Mouse (Mus musculus): ENCODE data around the gene 4930502E18Rik. TPM values are rescaled to one million over a fixed set of nuclear protein-coding genes. Genes with fewer than 3 reads are reported as not detected.
"Not testable (repeated sequence)": the region's sequence is repeated elsewhere in the genome, so short reads cannot be mapped to it uniquely, and the experiment has no call there.

Gene 4930502E18Rik
- polyA plus RNA-seq (2015; fragmentation: Nextera tagmentation; extraction: Ambion mirVana): 0.20 and 0.37 TPM in 2 replicates

DNA sequence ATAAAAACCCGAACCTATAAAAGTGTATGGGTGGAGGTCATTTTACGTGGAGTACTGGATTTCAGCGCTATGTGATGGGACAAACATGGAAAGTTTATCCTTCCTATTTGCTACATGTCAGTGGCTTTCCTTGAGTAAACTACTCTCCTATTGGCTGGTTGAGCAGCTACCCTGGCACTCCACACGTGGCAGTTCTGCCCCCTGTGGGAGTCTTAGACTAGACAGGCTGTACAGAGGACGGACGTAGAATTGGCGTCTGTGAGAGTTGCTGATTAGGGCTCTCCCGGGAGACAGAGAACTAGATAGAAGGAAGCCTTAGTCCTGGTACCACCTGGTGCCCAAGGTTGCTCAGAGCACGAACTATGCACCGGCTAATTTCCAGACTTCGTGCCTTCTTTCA, at the start of gene 4930502E18Rik:
Gene 4930502E18Rik, plus strand, starts transcription at position 231 of the 400 bp plus-strand sequence.
- Histone ChIP-seq H3K9me3 (replicated peaks; ENCODE audit: control insufficient read depth, low read length) (no peaks in the 10 kb centered on the region), H3K27ac (ENCODE audit: low read length) (no peak within 1 kb of the TSS), H3K4me2 (ENCODE audit: low read depth, low read length) (no peak within 1 kb of the TSS), H3K36me3 (ENCODE audit: control insufficient read depth, insufficient read depth) (no peaks in the 10 kb centered on the region), H3K9ac (ENCODE audit: low read length) (no peak within 1 kb of the TSS), H3K4me1 (ENCODE audit: control insufficient read depth, insufficient read depth, low read length) (no peaks in the 10 kb centered on the region), H3K4me3 (ENCODE audit: low read length) (no peak within 1 kb of the TSS), H3K27me3 (ENCODE audit: control insufficient read depth, insufficient read depth, low read length) (no peaks in the 10 kb centered on the region)
- no peak for ATAC-seq (replicated peaks; ENCODE audit: extremely low read depth, insufficient read depth, low FRiP score)
- 75% methylated on average over 11 of the region's 11 CpGs for WGBS

DNA sequence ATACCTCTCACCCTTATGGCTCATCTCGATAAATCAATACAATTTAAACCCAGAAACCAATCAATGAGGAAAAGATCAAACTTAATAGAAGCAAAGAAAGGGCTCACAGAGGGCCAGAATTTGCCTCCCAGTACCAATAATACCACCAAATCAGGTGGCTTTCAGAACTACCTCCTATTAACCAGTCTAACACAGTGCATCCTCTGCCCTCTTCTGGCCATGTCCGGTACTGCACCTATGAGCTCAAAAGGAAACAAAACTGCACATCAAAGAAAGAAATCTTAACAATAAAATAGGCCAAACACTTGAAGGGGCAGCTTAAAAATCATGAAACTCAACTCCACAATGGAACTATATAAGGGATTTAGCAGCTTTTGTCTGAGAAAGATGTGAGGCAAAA, 47.7 kb upstream of the 4930502E18Rik start:
- not testable (repeated sequence) for H3K36me3 ChIP-seq (ENCODE audit: control insufficient read depth, insufficient read depth); H3K9me3 ChIP-seq (replicated peaks; ENCODE audit: control insufficient read depth, low read length); H3K9ac ChIP-seq (ENCODE audit: low read length); H3K4me2 ChIP-seq (ENCODE audit: low read depth, low read length); ATAC-seq (replicated peaks; ENCODE audit: extremely low read depth, insufficient read depth, low FRiP score); H3K27me3 ChIP-seq (ENCODE audit: control insufficient read depth, insufficient read depth, low read length); H3K4me1 ChIP-seq (ENCODE audit: control insufficient read depth, insufficient read depth, low read length); H3K27ac ChIP-seq (ENCODE audit: low read length); H3K4me3 ChIP-seq (ENCODE audit: low read length)
- 3% methylated on average over 2 of the region's 2 CpGs for WGBS

DNA sequence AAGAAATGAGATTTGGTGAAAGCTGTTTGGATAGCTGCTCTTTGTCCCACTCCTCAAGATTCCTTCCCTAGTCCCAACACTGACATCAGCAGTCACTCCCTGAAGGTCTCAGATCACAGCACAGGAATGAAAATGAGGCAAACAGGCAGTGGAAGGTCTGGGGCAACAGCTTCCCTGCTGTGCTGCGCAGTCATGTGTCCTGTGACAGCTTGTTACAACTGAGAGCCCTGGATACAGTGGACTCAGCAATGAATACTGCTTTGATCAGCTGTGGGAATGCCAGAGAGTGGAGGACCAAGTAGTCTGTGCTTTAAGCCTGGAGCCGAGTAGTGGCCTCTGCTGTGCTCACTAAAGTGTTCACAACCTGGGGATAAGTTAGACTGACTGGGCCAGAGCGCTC, 42.0 kb upstream of the 4930502E18Rik start:
- WGBS: 66% methylated on average over 2 of the region's 3 CpGs
- not testable (repeated sequence) for H3K27me3 ChIP-seq (ENCODE audit: control insufficient read depth, insufficient read depth, low read length); H3K4me3 ChIP-seq (ENCODE audit: low read length); H3K27ac ChIP-seq (ENCODE audit: low read length); H3K4me2 ChIP-seq (ENCODE audit: low read depth, low read length); H3K9ac ChIP-seq (ENCODE audit: low read length); H3K9me3 ChIP-seq (replicated peaks; ENCODE audit: control insufficient read depth, low read length); H3K36me3 ChIP-seq (ENCODE audit: control insufficient read depth, insufficient read depth); H3K4me1 ChIP-seq (ENCODE audit: control insufficient read depth, insufficient read depth, low read length); ATAC-seq (replicated peaks; ENCODE audit: extremely low read depth, insufficient read depth, low FRiP score)

DNA sequence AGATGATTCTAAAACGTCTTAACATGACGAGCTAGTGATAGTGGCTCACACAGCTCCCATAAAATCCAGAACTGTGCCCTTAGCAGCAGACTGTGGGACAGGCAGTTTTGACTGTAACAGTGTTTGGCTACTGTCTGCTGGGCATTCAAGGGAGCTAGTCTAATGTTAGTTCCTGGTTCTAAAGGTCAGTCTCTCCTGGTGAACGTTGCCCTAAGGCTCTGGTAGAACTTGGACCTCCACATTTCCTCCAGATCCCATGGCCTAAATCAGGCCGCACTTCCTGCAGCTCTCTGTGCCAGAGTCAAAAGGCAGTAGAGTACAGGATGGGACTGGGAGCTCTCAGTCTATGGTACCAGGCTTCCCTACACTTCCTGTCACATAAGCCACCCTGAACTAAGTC, 40.0 kb upstream of the 4930502E18Rik start:
- not testable (repeated sequence) for H3K27ac ChIP-seq (ENCODE audit: low read length); H3K27me3 ChIP-seq (ENCODE audit: control insufficient read depth, insufficient read depth, low read length); H3K9me3 ChIP-seq (replicated peaks; ENCODE audit: control insufficient read depth, low read length); H3K9ac ChIP-seq (ENCODE audit: low read length); ATAC-seq (replicated peaks; ENCODE audit: extremely low read depth, insufficient read depth, low FRiP score); H3K36me3 ChIP-seq (ENCODE audit: control insufficient read depth, insufficient read depth); H3K4me2 ChIP-seq (ENCODE audit: low read depth, low read length); H3K4me3 ChIP-seq (ENCODE audit: low read length); H3K4me1 ChIP-seq (ENCODE audit: control insufficient read depth, insufficient read depth, low read length)
- WGBS: 69% methylated on average over 2 of the region's 4 CpGs

DNA sequence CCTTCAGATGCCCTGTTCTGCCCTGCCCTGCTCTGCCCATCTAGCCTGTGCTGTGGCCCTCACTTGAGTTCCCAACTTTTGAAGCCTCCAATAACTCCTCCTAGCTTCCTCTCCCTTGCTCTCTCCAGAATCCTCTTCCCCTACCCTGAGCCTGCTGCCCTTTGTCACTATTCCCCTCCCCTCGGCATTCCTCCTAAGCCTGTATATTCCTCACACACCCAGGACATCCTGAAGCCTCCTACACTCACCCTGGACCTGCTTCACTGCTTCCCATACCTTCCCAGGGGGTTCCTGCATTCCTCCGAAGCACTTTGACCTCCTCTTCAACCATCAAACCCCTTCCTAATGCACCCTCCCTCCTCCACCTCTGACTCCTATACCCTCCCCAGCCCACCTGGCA, 32.6 kb upstream of the 4930502E18Rik start:
- Histone ChIP-seq H3K9ac (ENCODE audit: low read length) (no peak overlapping the region), H3K36me3 (ENCODE audit: control insufficient read depth, insufficient read depth) (no peaks in the 10 kb centered on the region), H3K4me1 (ENCODE audit: control insufficient read depth, insufficient read depth, low read length) (no peaks in the 10 kb centered on the region), H3K27ac (ENCODE audit: low read length) (no peak overlapping the region), H3K4me3 (ENCODE audit: low read length) (no peak overlapping the region), H3K27me3 (ENCODE audit: control insufficient read depth, insufficient read depth, low read length) (no peaks in the 10 kb centered on the region), H3K4me2 (ENCODE audit: low read depth, low read length) (no peak overlapping the region), H3K9me3 (replicated peaks; ENCODE audit: control insufficient read depth, low read length) (0 out of 2 replicates have a peak, but pooled peaks cover 3% of the 10 kb centered on the region)
- 53% methylated on average over 2 of the region's 2 CpGs for WGBS
- ATAC-seq (replicated peaks; ENCODE audit: extremely low read depth, insufficient read depth, low FRiP score): no peak

DNA sequence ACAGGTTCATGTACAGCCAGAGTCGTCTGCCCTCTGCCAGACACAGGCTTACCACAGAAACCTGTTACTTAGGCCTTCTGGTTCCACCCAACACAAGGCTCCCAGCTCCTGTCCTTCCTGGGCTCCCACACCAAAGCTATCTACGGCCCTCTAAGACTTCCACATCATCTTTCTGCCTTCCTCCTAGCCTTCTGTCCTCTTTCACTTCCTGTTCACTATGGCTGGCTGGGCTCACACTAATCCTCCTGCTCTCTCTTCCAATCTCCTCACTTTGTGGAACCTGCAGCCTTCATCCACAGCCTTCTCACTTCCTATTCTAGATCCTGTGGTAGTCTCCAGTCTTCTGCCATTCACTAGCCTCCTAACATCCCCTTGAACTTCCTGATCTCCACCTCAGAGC, 31.5 kb upstream of the 4930502E18Rik start:
- Histone ChIP-seq H3K9me3 (replicated peaks; ENCODE audit: control insufficient read depth, low read length) (0 out of 2 replicates have a peak, but pooled peaks cover 3% of the 10 kb centered on the region), H3K4me1 (ENCODE audit: control insufficient read depth, insufficient read depth, low read length) (no peaks in the 10 kb centered on the region), H3K27me3 (ENCODE audit: control insufficient read depth, insufficient read depth, low read length) (no peaks in the 10 kb centered on the region), H3K4me3 (ENCODE audit: low read length) (no peak overlapping the region), H3K27ac (ENCODE audit: low read length) (no peak overlapping the region), H3K4me2 (ENCODE audit: low read depth, low read length) (no peak overlapping the region), H3K36me3 (ENCODE audit: control insufficient read depth, insufficient read depth) (no peaks in the 10 kb centered on the region), H3K9ac (ENCODE audit: low read length) (no peak overlapping the region)
- WGBS: 53% methylated on average over 2 of the region's 2 CpGs
- no peak for ATAC-seq (replicated peaks; ENCODE audit: extremely low read depth, insufficient read depth, low FRiP score)

DNA sequence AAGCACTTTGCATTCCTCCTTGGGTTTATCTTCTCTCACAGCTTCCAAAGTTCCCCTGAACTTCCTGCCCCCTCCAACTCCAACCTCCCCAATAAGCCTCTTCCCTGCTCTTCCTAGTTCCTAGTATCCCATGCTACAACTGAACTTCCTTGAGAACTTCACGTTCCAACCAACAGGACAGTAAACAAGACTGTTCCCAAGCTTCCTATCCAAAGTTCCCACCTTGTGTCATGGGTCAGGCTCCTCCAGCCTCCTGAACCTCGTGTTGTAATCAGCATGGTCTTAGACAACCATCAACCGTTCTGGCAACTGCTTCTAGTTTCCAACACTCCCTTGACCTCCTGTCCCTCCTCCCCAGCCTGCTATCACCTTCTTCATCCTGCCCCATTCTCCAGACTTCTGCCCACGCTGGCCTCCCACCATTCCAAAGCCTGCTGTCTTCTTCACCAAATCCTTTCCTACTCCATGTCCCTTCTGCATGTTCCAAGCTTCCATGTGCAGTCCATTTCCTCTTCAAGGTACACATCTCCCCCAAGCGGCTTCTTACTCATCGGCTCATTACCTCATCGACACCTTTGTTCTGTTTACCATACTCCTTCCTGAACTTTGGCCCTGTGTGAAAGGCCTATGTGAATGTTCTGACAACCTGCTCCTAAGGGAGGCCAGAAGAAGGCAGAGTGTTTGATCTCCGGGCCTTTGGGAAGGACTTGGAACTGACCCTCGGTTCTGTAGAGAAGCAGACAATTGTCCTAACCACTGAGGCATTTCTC, 30.4 kb upstream of the 4930502E18Rik start:
- H3K27ac ChIP-seq (ENCODE audit: low read length): no peak overlapping the region
- H3K9me3 ChIP-seq (replicated peaks; ENCODE audit: control insufficient read depth, low read length): 0 out of 2 replicates have a peak, but pooled peaks cover 3% of the 10 kb centered on the region
- H3K27me3 ChIP-seq (ENCODE audit: control insufficient read depth, insufficient read depth, low read length): no peaks in the 10 kb centered on the region
- no peak overlapping the region for H3K4me3 ChIP-seq (ENCODE audit: low read length)
- H3K36me3 ChIP-seq (ENCODE audit: control insufficient read depth, insufficient read depth): no peaks in the 10 kb centered on the region
- H3K4me1 ChIP-seq (ENCODE audit: control insufficient read depth, insufficient read depth, low read length): no peaks in the 10 kb centered on the region
- 75% methylated on average over 9 of the region's 9 CpGs for WGBS
- no peak overlapping the region for H3K9ac ChIP-seq (ENCODE audit: low read length)
- no peak overlapping the region for H3K4me2 ChIP-seq (ENCODE audit: low read depth, low read length)
- ATAC-seq (replicated peaks; ENCODE audit: extremely low read depth, insufficient read depth, low FRiP score): no peak

DNA sequence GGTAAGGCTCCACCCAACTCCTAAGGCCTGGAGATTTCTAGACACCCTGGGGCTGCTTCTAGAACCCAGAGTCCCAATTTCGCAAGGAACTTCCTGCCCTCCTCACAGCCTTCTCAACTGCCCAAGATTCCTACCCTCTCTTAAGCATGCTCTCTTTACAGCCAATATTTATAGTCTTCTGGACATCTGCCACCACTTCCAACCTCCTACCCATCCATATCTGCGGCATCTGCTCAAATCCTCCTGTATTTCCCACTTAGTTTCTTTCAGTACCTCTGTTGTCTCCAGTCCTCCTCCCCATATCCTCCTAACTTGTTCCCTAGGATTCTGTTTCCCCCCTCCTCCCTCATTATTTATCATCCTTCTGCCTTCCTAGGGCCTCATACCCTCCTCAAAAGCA, 25.4 kb upstream of the 4930502E18Rik start:
- ATAC-seq (replicated peaks; ENCODE audit: extremely low read depth, insufficient read depth, low FRiP score): no peak
- H3K27ac ChIP-seq (ENCODE audit: low read length): no peak overlapping the region
- no peaks in the 10 kb centered on the region for H3K27me3 ChIP-seq (ENCODE audit: control insufficient read depth, insufficient read depth, low read length)
- H3K36me3 ChIP-seq (ENCODE audit: control insufficient read depth, insufficient read depth): no peaks in the 10 kb centered on the region
- H3K9ac ChIP-seq (ENCODE audit: low read length): no peak overlapping the region
- no peak overlapping the region for H3K4me2 ChIP-seq (ENCODE audit: low read depth, low read length)
- no peaks in the 10 kb centered on the region for H3K4me1 ChIP-seq (ENCODE audit: control insufficient read depth, insufficient read depth, low read length)
- H3K4me3 ChIP-seq (ENCODE audit: low read length): no peak overlapping the region
- H3K9me3 ChIP-seq (replicated peaks; ENCODE audit: control insufficient read depth, low read length): no peaks in the 10 kb centered on the region
- WGBS: 91% methylated on average over 2 of the region's 2 CpGs

DNA sequence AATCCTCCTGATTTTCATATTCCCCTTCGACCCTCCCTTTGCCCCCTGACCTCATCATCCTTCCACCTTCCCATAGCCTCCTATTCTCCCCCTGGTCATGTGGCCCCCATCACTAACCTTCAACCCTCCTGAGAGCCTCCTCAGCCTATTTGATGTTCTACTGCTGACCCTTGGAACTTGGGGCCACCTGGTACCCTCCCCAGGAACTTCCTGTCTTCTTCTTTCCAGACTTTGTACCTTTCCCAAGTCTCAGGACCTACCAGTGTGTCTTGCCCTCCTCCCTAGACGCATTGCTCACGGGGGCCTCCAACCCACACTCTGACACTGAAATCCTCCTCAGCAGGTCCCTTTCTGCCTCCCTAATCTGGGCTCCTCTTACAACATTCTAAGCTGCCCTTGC, 22.0 kb upstream of the 4930502E18Rik start:
- Histone ChIP-seq H3K4me3 (ENCODE audit: low read length) (no peak overlapping the region), H3K4me1 (ENCODE audit: control insufficient read depth, insufficient read depth, low read length) (no peaks in the 10 kb centered on the region), H3K9me3 (replicated peaks; ENCODE audit: control insufficient read depth, low read length) (no peaks in the 10 kb centered on the region), H3K4me2 (ENCODE audit: low read depth, low read length) (no peak overlapping the region), H3K9ac (ENCODE audit: low read length) (no peak overlapping the region), H3K36me3 (ENCODE audit: control insufficient read depth, insufficient read depth) (no peaks in the 10 kb centered on the region), H3K27ac (ENCODE audit: low read length) (no peak overlapping the region), H3K27me3 (ENCODE audit: control insufficient read depth, insufficient read depth, low read length) (no peaks in the 10 kb centered on the region)
- ATAC-seq (replicated peaks; ENCODE audit: extremely low read depth, insufficient read depth, low FRiP score): no peak
- 61% methylated on average over 3 of the region's 3 CpGs for WGBS
